Mouse (Mus musculus): ENCODE measurements around the gene Lbhd2.

DNA sequence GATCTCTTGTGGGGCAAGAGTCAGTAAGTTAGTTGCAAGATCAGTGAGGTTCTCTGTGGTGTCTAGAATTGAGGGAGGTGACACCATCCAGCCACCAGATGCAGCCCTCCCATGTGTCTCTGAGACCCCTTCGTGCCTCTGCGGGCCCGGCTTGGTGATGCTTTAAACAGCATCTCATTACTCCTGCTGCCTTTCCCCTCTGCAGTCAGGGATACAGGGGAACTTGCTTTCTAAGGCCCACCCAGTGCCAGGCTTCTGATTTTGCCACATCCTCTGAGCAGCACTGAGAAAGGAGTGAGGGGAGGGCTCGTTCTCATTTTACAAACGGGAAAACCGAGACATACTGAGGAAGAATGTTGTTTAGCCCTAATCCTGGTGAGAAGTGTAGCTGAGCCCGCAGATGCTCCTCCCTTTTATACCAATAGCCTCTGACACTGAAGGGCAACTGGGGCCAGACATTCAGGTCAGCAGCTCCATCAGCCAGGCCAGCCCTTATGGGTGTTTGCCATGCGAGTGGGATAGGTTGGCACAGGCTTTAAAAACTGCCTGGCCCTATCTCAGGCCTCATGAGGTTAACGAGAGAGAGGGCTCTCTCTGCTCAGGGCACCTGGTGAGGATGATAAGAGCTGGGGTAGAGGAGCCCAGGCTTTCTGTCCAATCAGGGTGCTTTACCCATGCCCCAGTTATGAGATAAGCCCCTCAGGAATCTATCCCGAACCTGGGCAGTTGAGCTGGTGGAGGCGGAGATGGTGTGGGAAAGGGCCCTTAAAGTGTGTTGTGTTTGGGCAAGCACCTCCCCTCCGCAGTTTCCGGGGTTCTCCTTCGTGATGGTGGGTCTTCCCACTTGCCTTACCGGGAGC is 36.6 kb downstream of the Lbhd2 start:
- no peak for TF ChIP-seq CTCF (IDR thresholded peaks at IDR 0.05; ENCODE audit: control insufficient read depth, insufficient read depth, insufficient read length)
- no peak for TF ChIP-seq MAX (IDR thresholded peaks at IDR 0.05)
- no peak for TF ChIP-seq USF1 (IDR thresholded peaks at IDR 0.05; ENCODE audit: low read depth)
- no peak for TF ChIP-seq CEBPB (IDR thresholded peaks at IDR 0.05; ENCODE audit: low read depth)
- no peak for TF ChIP-seq MYOD1 (IDR thresholded peaks at IDR 0.05; ENCODE audit: control insufficient read depth, insufficient read length, low read depth)
- no peak for TF ChIP-seq MYOG (IDR thresholded peaks at IDR 0.05; ENCODE audit: control insufficient read depth, extremely low read depth, insufficient read length)

Data from C2C12 (cell line).